Comparison of ENCODE assay signal across 8 mouse cellular contexts in genomic region chr17:34632261-34632691, GRCm38 (mm10). TPM values are rescaled to one million over a fixed set of nuclear protein-coding genes. Genes with fewer than 3 reads are reported as not detected.
A peak's percentile ranks its signal among the peaks of the same experiment; 100 is the strongest.
DNase-seq lines count a peak whose midpoint lies in the region; ATAC-seq and TF ChIP-seq lines count a peak whose summit lies in the region.

No protein-coding gene starts in this region.

- H3K4me2 ChIP-seq in heart, embryonic 13.5 days = peak overlapping the region; percentile 90
- peak overlapping the region; percentile 82 for H3K4me2 ChIP-seq in kidney, embryonic 16.5 days (replicated peaks; ENCODE audit: low read depth, low read length)
- H3K4me2 ChIP-seq in stomach, embryonic 14.5 days (replicated peaks; ENCODE audit: low read depth, low read length) = peak overlapping the region; percentile 79

- no peaks in the 10 kb centered on the region for H3K79me2 ChIP-seq in liver, adult 2 months (ENCODE audit: control insufficient read depth, insufficient read depth, low read length)

- no peak overlapping the region for H3K27ac ChIP-seq in heart, embryonic 13.5 days (replicated peaks)
- H3K27ac ChIP-seq in kidney, embryonic 16.5 days (ENCODE audit: low read length) = peak overlapping the region; percentile 28; the same call in 1 of the 2 replicates
- no peak overlapping the region for H3K27ac ChIP-seq in liver, adult 2 months (replicated peaks; ENCODE audit: insufficient read depth, low read depth, low read length)
- H3K27ac ChIP-seq in stomach, embryonic 14.5 days (ENCODE audit: low read length) = no peak overlapping the region

- peaks cover 47% of the 10 kb centered on the region for H3K4me1 ChIP-seq in heart, embryonic 13.5 days
- peaks cover 43% of the 10 kb centered on the region for H3K4me1 ChIP-seq in kidney, embryonic 16.5 days (ENCODE audit: insufficient read depth, low read length)
- H3K4me1 ChIP-seq in liver, adult 2 months (ENCODE audit: control insufficient read depth, insufficient read depth, low read length) = no peaks in the 10 kb centered on the region
- peaks cover 35% of the 10 kb centered on the region for H3K4me1 ChIP-seq in stomach, embryonic 14.5 days (ENCODE audit: control insufficient read depth, insufficient read depth, low read length)

- TF ChIP-seq CTCF in liver, adult 2 months (IDR thresholded peaks at IDR 0.05; ENCODE audit: low read depth, low read length) = no peak

- peaks cover 76% of the 10 kb centered on the region for H3K27me3 ChIP-seq in heart, embryonic 13.5 days (replicated peaks)
- H3K27me3 ChIP-seq in kidney, embryonic 16.5 days (ENCODE audit: insufficient read depth, low read length) = peaks cover 26% of the 10 kb centered on the region
- H3K27me3 ChIP-seq in liver, adult 2 months (ENCODE audit: control insufficient read depth, insufficient read depth, low read length) = no peaks in the 10 kb centered on the region
- H3K27me3 ChIP-seq in stomach, embryonic 14.5 days (ENCODE audit: control insufficient read depth, insufficient read depth, low read length) = peaks cover 22% of the 10 kb centered on the region

- 1% methylated on average over 26 of the region's 26 CpGs for WGBS in heart, embryonic 13.5 days
- under 1% methylated on average over 26 of the region's 26 CpGs for WGBS in kidney, embryonic 16.5 days
- WGBS in liver, adult 2 months = 7% methylated on average over 26 of the region's 26 CpGs
- 1% methylated on average over 26 of the region's 26 CpGs for WGBS in stomach, embryonic 14.5 days

- ATAC-seq in cerebellum, adult (ENCODE audit: insufficient number of reproducible peaks, low FRiP score, low TSS enrichment) = peak; percentile 60; the same call in 1 of the 2 replicates
- ATAC-seq in erythroid progenitor cell, adult 5-6 weeks (replicated peaks; ENCODE audit: low FRiP score, poor library complexity, severe bottlenecking) = 0 out of 2 replicates have a peak, but pooled peaks have one; percentile 44
- ATAC-seq in heart, embryonic 13.5 days (ENCODE audit: extremely low read depth, insufficient number of reproducible peaks, low FRiP score, low TSS enrichment) = no peak
- peak; percentile 36 for ATAC-seq in kidney, embryonic 16.5 days (ENCODE audit: low FRiP score, low TSS enrichment)
- peak; percentile 8; the same call in 1 of the 2 replicates for ATAC-seq in stomach, embryonic 14.5 days (ENCODE audit: insufficient number of reproducible peaks, insufficient read depth, low FRiP score, low read depth)

- DNase-seq in cerebellum, postnatal 4 days (ENCODE audit: low spot score in 2 of 2) = no peak
- DNase-seq in liver, adult 2 months (ENCODE audit: extremely low read depth, low read depth, low spot score) = peak; percentile 48
- peak; percentile 75 to 89 for DNase-seq in monocyte, adult 2 months (ENCODE audit: low read depth in 1 of 2, low spot score in 2 of 2)

- peak overlapping the region; percentile 49 for H3K4me3 ChIP-seq in heart, embryonic 13.5 days
- H3K4me3 ChIP-seq in kidney, embryonic 16.5 days (ENCODE audit: low read length) = peak overlapping the region; percentile 46
- H3K4me3 ChIP-seq in liver, adult 2 months (ENCODE audit: insufficient read depth, low read depth, low read length) = peak overlapping the region; percentile 25; the same call in 1 of the 2 replicates
- H3K4me3 ChIP-seq in stomach, embryonic 14.5 days (ENCODE audit: low read depth, low read length) = peak overlapping the region; percentile 35

- TF ChIP-seq POLR2A in liver, adult 2 months (IDR thresholded peaks at IDR 0.05; ENCODE audit: extremely low read depth, insufficient read depth, low read length) = no peak

- H3K9me3 ChIP-seq in heart, embryonic 13.5 days = no peaks in the 10 kb centered on the region
- no peaks in the 10 kb centered on the region for H3K9me3 ChIP-seq in kidney, embryonic 16.5 days (ENCODE audit: low read length)
- no peaks in the 10 kb centered on the region for H3K9me3 ChIP-seq in stomach, embryonic 14.5 days (ENCODE audit: control insufficient read depth, low read depth, low read length)

- H3K36me3 ChIP-seq in heart, embryonic 13.5 days = no peaks in the 10 kb centered on the region
- H3K36me3 ChIP-seq in kidney, embryonic 16.5 days (ENCODE audit: insufficient read depth, low read length) = no peaks in the 10 kb centered on the region
- no peaks in the 10 kb centered on the region for H3K36me3 ChIP-seq in liver, adult 2 months (ENCODE audit: control insufficient read depth, insufficient read depth, low read length)
- H3K36me3 ChIP-seq in stomach, embryonic 14.5 days (ENCODE audit: control insufficient read depth, insufficient read depth, low read length) = no peaks in the 10 kb centered on the region

- H3K9ac ChIP-seq in heart, embryonic 13.5 days = peak overlapping the region; percentile 71
- peak overlapping the region; percentile 54 for H3K9ac ChIP-seq in kidney, embryonic 16.5 days (replicated peaks; ENCODE audit: low read length)
- peak overlapping the region; percentile 6; the same call in 1 of the 2 replicates for H3K9ac ChIP-seq in liver, adult 2 months (ENCODE audit: low read depth, low read length)
- H3K9ac ChIP-seq in stomach, embryonic 14.5 days (replicated peaks; ENCODE audit: low read depth, low read length) = peak overlapping the region; percentile 10; the same call in 1 of the 2 replicates

RNA-seq across cellular contexts. Expression of gene Prrt1, which starts 2.9 kb away (rescaled TPM):
- total RNA-seq in erythroid progenitor cell, adult 5-6 weeks (2015; ENCODE audit: low replicate concordance) = not detected in 2 replicates
- total RNA-seq in erythroid progenitor cell, adult 5-6 weeks (2017; ENCODE audit: low replicate concordance) = not detected in 2 replicates
- polyA plus RNA-seq in heart, embryonic 13.5 days (2015; fragmentation: Nextera tagmentation; extraction: Ambion mirVana) = 0.15 and 0.31 TPM in 2 replicates
- polyA plus RNA-seq in kidney, embryonic 16.5 days (2015; fragmentation: Nextera tagmentation; extraction: Ambion mirVana) = 0.23 and 0.29 TPM in 2 replicates
- total RNA-seq in liver, adult 2 months (2014; rRNA removed) = not detected in 2 replicates
- polyA plus RNA-seq in liver, adult 2 months (2012; rRNA removed) = 0.32 and 0.39 TPM in 2 replicates
- 0.56 and 0.67 TPM in 2 replicates for polyA plus RNA-seq in stomach, embryonic 14.5 days (2014; fragmentation: Nextera tagmentation; extraction: Ambion mirVana)

RNA-seq across cellular contexts. Expression of gene Ppt2, which starts 4.0 kb away (rescaled TPM):
- 6.7 and 13.0 TPM in 2 replicates for total RNA-seq in erythroid progenitor cell, adult 5-6 weeks (2015; ENCODE audit: low replicate concordance)
- total RNA-seq in erythroid progenitor cell, adult 5-6 weeks (2017; ENCODE audit: low replicate concordance) = 3.2 and 4.0 TPM in 2 replicates
- 26.1 and 27.6 TPM in 2 replicates for polyA plus RNA-seq in heart, embryonic 13.5 days (2015; fragmentation: Nextera tagmentation; extraction: Ambion mirVana)
- polyA plus RNA-seq in kidney, embryonic 16.5 days (2015; fragmentation: Nextera tagmentation; extraction: Ambion mirVana) = 47.3 and 53.7 TPM in 2 replicates
- 22.5 and 28.5 TPM in 2 replicates for total RNA-seq in liver, adult 2 months (2014; rRNA removed)
- 38.5 and 46.7 TPM in 2 replicates for polyA plus RNA-seq in liver, adult 2 months (2012; rRNA removed)
- polyA plus RNA-seq in stomach, embryonic 14.5 days (2014; fragmentation: Nextera tagmentation; extraction: Ambion mirVana) = 31.2 and 31.8 TPM in 2 replicates

RNA-seq across cellular contexts. Expression of gene Fkbpl, which starts 12.3 kb away (rescaled TPM):
- total RNA-seq in erythroid progenitor cell, adult 5-6 weeks (2015; ENCODE audit: low replicate concordance) = 2.5 TPM in 1 of 2 replicates, not detected in the other
- total RNA-seq in erythroid progenitor cell, adult 5-6 weeks (2017; ENCODE audit: low replicate concordance) = 2.6 and 4.9 TPM in 2 replicates
- polyA plus RNA-seq in heart, embryonic 13.5 days (2015; fragmentation: Nextera tagmentation; extraction: Ambion mirVana) = 10.4 and 10.7 TPM in 2 replicates
- polyA plus RNA-seq in kidney, embryonic 16.5 days (2015; fragmentation: Nextera tagmentation; extraction: Ambion mirVana) = 17.5 and 17.7 TPM in 2 replicates
- 4.2 and 5.3 TPM in 2 replicates for total RNA-seq in liver, adult 2 months (2014; rRNA removed)
- 2.0 and 3.0 TPM in 2 replicates for polyA plus RNA-seq in liver, adult 2 months (2012; rRNA removed)
- polyA plus RNA-seq in stomach, embryonic 14.5 days (2014; fragmentation: Nextera tagmentation; extraction: Ambion mirVana) = 11.9 and 12.0 TPM in 2 replicates

RNA-seq across cellular contexts. Expression of gene Atf6b, which starts 14.7 kb away (rescaled TPM):
- 5.4 and 8.3 TPM in 2 replicates for total RNA-seq in erythroid progenitor cell, adult 5-6 weeks (2015; ENCODE audit: low replicate concordance)
- 2.6 and 5.0 TPM in 2 replicates for total RNA-seq in erythroid progenitor cell, adult 5-6 weeks (2017; ENCODE audit: low replicate concordance)
- 56.1 and 56.2 TPM in 2 replicates for polyA plus RNA-seq in heart, embryonic 13.5 days (2015; fragmentation: Nextera tagmentation; extraction: Ambion mirVana)
- 103 and 106 TPM in 2 replicates for polyA plus RNA-seq in kidney, embryonic 16.5 days (2015; fragmentation: Nextera tagmentation; extraction: Ambion mirVana)
- 4.4 and 6.6 TPM in 2 replicates for total RNA-seq in liver, adult 2 months (2014; rRNA removed)
- polyA plus RNA-seq in liver, adult 2 months (2012; rRNA removed) = 29.8 and 34.6 TPM in 2 replicates
- 56.5 and 58.3 TPM in 2 replicates for polyA plus RNA-seq in stomach, embryonic 14.5 days (2014; fragmentation: Nextera tagmentation; extraction: Ambion mirVana)

RNA-seq across cellular contexts. Expression of gene Egfl8, which starts 16.5 kb away (rescaled TPM):
- 3.2 TPM in 1 of 2 replicates, not detected in the other for total RNA-seq in erythroid progenitor cell, adult 5-6 weeks (2015; ENCODE audit: low replicate concordance)
- total RNA-seq in erythroid progenitor cell, adult 5-6 weeks (2017; ENCODE audit: low replicate concordance) = not detected in 2 replicates
- 1.0 and 1.2 TPM in 2 replicates for polyA plus RNA-seq in heart, embryonic 13.5 days (2015; fragmentation: Nextera tagmentation; extraction: Ambion mirVana)
- polyA plus RNA-seq in kidney, embryonic 16.5 days (2015; fragmentation: Nextera tagmentation; extraction: Ambion mirVana) = 4.0 and 6.0 TPM in 2 replicates
- total RNA-seq in liver, adult 2 months (2014; rRNA removed) = 0.37 and 0.60 TPM in 2 replicates
- 0.82 and 1.2 TPM in 2 replicates for polyA plus RNA-seq in liver, adult 2 months (2012; rRNA removed)
- 3.8 and 4.2 TPM in 2 replicates for polyA plus RNA-seq in stomach, embryonic 14.5 days (2014; fragmentation: Nextera tagmentation; extraction: Ambion mirVana)

Comparison
In these comparisons a context has a peak if more than half of its experiments do, and no peak if none do; other contexts are left out.
1. DNase-seq: peak in liver, adult 2 months (single experiment) and monocyte, adult 2 months (2 of 2); none in cerebellum, postnatal 4 days (0 of 2).
2. H3K9ac ChIP-seq: peak in every context shown above with its lines; median percentile 71 in heart, embryonic 13.5 days; 54 in kidney, embryonic 16.5 days; 10 in stomach, embryonic 14.5 days; 6 in liver, adult 2 months.
3. Peak in every context shown above with its lines, with median percentiles within 50 percentile points of each other: H3K4me2 ChIP-seq and H3K4me3 ChIP-seq.